Mouse (Mus musculus) cerebellum, postnatal 14 days (tissue): ENCODE data around the gene Olfr318.
"Not testable (repeated sequence)": the region's sequence is repeated elsewhere in the genome, so short reads cannot be mapped to it uniquely, and the experiment has no call there.

ENCODE experiments used
- DNase-seq, 2 experiments: peaks; one replicate each; pipeline ENCODE4 v3.0.0; 2021; ENCODE audit warnings: mixed read lengths in 2 of 2

Olfr318 gene

GRCm38 (mm10) chr11:58723914-58724313, at the start of gene Olfr318:
TSS of gene Olfr318 (minus strand) at chr11:58724014.
- no peak for DNase-seq

- DNase-seq = no peak
These were observed 49.1 kb upstream of the Olfr318 start, which contains the start of gene Olfr315 for GRCm38 (mm10) chr11:58772888-58773287. TSS of gene Olfr315 (plus strand) at chr11:58773188.

- DNase-seq = no peak
These were observed 28.6 kb upstream of the Olfr318 start, which contains the start of gene Olfr316 for GRCm38 (mm10) chr11:58752434-58752833. TSS of gene Olfr316 (plus strand) at chr11:58752734.

DNA sequence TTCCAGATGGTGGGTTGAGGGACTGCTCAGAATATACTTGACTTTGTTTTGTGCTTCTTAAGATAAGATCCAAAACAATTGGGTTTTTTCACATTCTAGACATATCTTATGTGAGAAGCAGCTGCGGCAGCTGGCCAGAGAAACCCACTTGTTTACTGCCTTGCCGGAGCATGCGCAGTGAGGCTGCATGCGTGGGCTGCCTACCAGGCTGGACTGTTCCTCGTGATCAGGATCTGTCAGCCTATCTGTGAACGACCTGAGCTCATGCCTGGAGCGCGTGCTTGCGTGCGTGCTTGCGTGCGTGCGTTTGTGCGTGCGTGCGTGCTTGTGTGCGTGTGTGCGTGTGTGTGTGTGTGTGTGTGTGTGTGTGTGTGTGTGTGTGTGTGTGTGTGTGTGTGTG, 27.3 kb upstream of the Olfr318 start:
- not testable (repeated sequence) for DNase-seq

GRCm38 (mm10) chr11:58738792-58739262, 15.0 kb upstream of the Olfr318 start, which contains the start of gene Olfr317:
TSS of gene Olfr317 (minus strand) at chr11:58739212.
- no peak for DNase-seq

- DNase-seq = peak; percentile 27 to 29
These were observed 9.6 kb upstream of the Olfr318 start for GRCm38 (mm10) chr11:58733372-58733771.

DNA sequence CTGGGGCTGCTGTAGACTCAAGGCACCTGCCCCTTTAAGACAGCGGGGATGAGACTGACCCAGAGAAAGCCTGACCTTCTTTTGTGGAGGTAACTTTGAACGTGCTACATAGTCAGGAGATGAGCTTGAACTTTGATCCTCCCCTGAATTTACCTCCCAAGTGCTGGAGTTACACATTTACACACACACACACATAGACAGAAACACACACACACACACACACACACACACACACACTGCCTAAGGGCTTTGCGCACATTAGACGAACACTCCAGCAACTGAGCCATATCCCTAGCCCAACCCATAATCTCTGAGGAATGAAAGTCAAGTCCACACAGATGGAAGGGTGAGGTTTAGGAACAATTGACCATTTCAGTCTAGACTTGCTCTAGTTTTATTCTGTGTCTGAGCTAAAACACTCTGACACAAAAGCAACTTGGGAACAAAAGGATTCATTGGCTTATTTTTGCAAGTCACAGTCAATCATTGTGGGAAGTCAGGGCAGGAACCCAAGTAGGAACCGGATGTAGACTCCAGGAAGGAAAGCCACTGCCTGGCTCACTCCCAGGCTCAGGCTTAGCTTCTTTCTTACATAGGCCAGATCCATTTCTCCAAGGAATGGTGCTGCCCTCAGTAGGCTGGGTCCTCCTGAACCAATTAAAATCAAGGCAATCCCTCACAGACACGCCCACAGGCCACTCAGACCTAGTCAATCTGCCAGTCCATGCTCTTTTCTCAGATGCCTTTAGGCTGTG, 4.3 kb upstream of the Olfr318 start:
- DNase-seq = not testable (repeated sequence)

- DNase-seq = no peak
These were observed 4.1 kb downstream of the Olfr318 start for GRCm38 (mm10) chr11:58719701-58720100.

DNA sequence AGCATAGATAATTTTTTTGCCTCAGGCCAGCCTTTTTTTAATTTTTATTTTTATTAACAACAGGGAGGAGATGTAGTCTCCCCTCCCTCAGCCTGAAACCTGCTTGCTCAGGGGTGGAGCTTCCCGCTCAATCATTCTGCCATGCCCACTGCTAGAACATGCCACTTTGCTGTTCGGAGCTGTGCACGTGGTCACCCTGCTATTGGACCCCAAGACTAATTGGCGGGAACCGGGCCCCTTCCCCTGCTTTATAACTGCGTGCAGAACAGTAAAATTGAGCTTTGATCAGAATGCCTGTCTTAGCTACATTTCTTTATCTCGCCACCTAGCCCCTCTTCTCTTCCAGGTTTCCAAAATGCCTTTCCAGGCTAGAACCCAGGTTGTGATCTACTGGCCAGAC, 6.1 kb downstream of the Olfr318 start:
- not testable (repeated sequence) for DNase-seq

DNA sequence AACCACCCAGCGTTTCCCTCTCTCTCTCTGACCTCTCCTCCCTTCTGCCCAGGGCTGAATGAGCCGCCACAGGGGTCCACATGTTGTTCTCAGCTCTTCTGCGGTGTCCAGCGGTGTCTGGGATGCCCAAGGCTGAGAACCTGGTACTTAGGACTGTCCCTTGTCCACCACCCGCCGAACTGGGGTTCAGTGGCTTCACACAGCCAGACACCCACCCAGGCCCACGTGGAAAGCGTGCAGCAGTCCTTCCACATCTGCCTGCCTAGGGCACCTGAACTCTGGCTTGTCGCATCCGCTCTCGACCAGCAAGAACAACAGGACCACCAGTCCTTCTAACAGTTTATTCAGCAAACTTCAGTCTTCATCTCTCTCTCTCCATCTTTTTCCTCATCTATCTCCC, 14.7 kb downstream of the Olfr318 start:
- no peak for DNase-seq

GRCm38 (mm10) chr11:58698862-58699261, 25.0 kb downstream of the Olfr318 start, which contains the start of gene Olfr319:
TSS of gene Olfr319 (plus strand) at chr11:58699162.
- DNase-seq = no peak

DNA sequence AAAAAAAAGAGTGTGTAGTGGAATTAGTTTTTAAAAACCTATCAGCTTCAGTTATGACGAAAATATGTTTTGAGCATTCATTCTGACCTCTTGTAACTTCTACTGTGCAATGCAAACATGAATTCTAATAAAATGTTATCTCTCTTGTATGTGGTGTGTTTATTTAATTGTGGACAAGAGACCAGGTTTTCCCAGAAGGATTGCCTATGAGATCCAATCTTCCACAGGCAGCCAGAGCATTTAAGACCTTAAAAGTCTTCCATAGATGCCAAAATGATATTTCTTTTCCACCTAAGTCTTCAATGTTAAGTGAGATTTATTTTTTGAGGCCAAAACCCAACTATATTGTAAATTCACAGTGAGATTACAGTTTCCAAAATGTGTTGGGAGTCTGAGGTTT, 43.0 kb downstream of the Olfr318 start, which contains the start of gene Olfr320:
Gene Olfr320 (plus strand): TSS at position 301 of the 400 bp plus-strand sequence.
- DNase-seq = no peak

GRCm38 (mm10) chr11:58671825-58672224, 52.0 kb downstream of the Olfr318 start:
- DNase-seq = no peak

DNA sequence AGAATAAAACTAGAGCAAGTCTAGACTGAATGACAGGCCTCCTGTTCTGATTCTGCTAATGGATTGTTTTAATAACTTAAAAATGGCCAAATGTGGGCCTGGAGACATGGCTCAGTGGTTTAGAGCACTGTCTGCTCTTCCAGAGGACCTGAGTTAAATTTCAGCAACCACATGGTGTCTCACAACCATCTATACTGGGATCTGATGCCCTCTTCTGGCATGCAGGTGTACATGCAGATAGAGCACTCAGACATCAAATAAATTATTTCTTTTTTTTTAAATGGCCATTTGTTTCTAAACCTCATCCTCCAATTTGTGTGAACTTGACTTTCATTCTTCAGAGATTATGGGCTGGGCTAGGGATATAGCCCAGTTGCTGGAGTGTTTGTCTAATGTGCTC, 54.6 kb downstream of the Olfr318 start:
- DNase-seq = no peak
